Mouse (Mus musculus) T-cell, adult 2 months (primary cell): ENCODE measurements at regions not wholly inside any gene's neighbourhood (a gene's known extent, or its start where the extent isn't known, plus 50 kb on each side); places are given as distances from the start of the nearest gene placed in this dataset.

Experiments used
- DNase-seq: peaks from one replicate; pipeline ENCODE4 v3.0.0; 2022; ENCODE audit warnings: low spot score

GRCm38 (mm10) chr13:44133436-44133835, 348.9 kb downstream of the Cd83 start:
- no peak for DNase-seq

- DNase-seq = no peak
These were observed 356.6 kb downstream of the Cd83 start for GRCm38 (mm10) chr13:44141181-44141580.

- no peak for DNase-seq
These were observed 360.9 kb downstream of the Cd83 start for GRCm38 (mm10) chr13:44145441-44145840.

- no peak for DNase-seq
These were observed 363.3 kb downstream of the Cd83 start for GRCm38 (mm10) chr13:44147841-44148240.

GRCm38 (mm10) chr13:44149499-44149898, 364.9 kb downstream of the Cd83 start:
- no peak for DNase-seq

- no peak for DNase-seq
These were observed 367.0 kb downstream of the Cd83 start for GRCm38 (mm10) chr13:44151526-44151925.

- DNase-seq = peak; percentile 5
These were observed 368.4 kb downstream of the Cd83 start for GRCm38 (mm10) chr13:44152806-44153613.

GRCm38 (mm10) chr13:44153784-44154183, 369.2 kb downstream of the Cd83 start:
- DNase-seq = no peak

- DNase-seq = no peak
These were observed 371.4 kb downstream of the Cd83 start for GRCm38 (mm10) chr13:44155956-44156355.

- no peak for DNase-seq
These were observed 372.0 kb downstream of the Cd83 start for GRCm38 (mm10) chr13:44156546-44156945.

- DNase-seq = no peak
These were observed 372.7 kb downstream of the Cd83 start for GRCm38 (mm10) chr13:44157236-44157635.

- DNase-seq = no peak
These were observed 373.8 kb downstream of the Cd83 start for GRCm38 (mm10) chr13:44158364-44158763.

GRCm38 (mm10) chr13:44159346-44159745, 374.8 kb downstream of the Cd83 start:
- DNase-seq = no peak

- no peak for DNase-seq
These were observed 380.2 kb downstream of the Cd83 start for GRCm38 (mm10) chr13:44164746-44165145.

GRCm38 (mm10) chr13:44167186-44167585, 382.6 kb downstream of the Cd83 start:
- DNase-seq = no peak

- no peak for DNase-seq
These were observed 383.6 kb downstream of the Cd83 start for GRCm38 (mm10) chr13:44168186-44168585.

GRCm38 (mm10) chr13:44171639-44172038, 387.1 kb downstream of the Cd83 start:
- no peak for DNase-seq

GRCm38 (mm10) chr13:44172701-44173100, 388.1 kb downstream of the Cd83 start:
- DNase-seq = no peak

- no peak for DNase-seq
These were observed 389.7 kb downstream of the Cd83 start for GRCm38 (mm10) chr13:44174236-44174635.

- DNase-seq = no peak
These were observed 390.9 kb downstream of the Cd83 start for GRCm38 (mm10) chr13:44175300-44176036.

GRCm38 (mm10) chr13:44176121-44176520, 391.5 kb downstream of the Cd83 start:
- DNase-seq = no peak

GRCm38 (mm10) chr13:44178006-44178405, 393.4 kb downstream of the Cd83 start:
- no peak for DNase-seq

GRCm38 (mm10) chr13:44180384-44180783, 395.8 kb downstream of the Cd83 start:
- no peak for DNase-seq
